Mouse (Mus musculus) pancreas, adult 10 weeks (tissue): Measurements from ENCODE around the gene Olfr821. TPM values are rescaled to one million over a fixed set of nuclear protein-coding genes. Genes with fewer than 3 reads are reported as not detected.

Experiments used
- polyA plus RNA-seq: library from polyadenylated mRNA; stranded (reverse); fragments of 350-450 nt; fragmentation: Illumina TruSeq; extraction: RNeasy Lipid Tissue Mini Kit (QIAGEN cat#74804); gene quantifications from one replicate; pipeline ENCODE4 v1.2.3, GENCODE M21; 2015; ENCODE audit warnings: low read depth, low replicate concordance; ENCODE audit not compliant: insufficient read depth

Gene Olfr821
- polyA plus RNA-seq: not detected

GRCm38 (mm10) chr10:130030048-130030447, at the start of gene Olfr821:
TSS of gene Olfr821 (plus strand) at chr10:130030348.

GRCm38 (mm10) chr10:129984962-129985361, 45.2 kb upstream of the Olfr821 start, which contains the start of gene Gm10310:
TSS of gene Gm10310 (minus strand) at chr10:129985062.

GRCm38 (mm10) chr10:130012321-130012720, 17.8 kb upstream of the Olfr821 start, which contains the start of gene Olfr820:
TSS of gene Olfr820 (plus strand) at chr10:130012621.

GRCm38 (mm10) chr10:130070910-130071309, 40.8 kb downstream of the Olfr821 start, which contains the start of gene Olfr822:
TSS of gene Olfr822 (plus strand) at chr10:130071210.

Other genes starting within 250 kb of the Olfr821 start
- gene Olfr810, start 235.4 kb upstream of the Olfr821 start, polyA plus RNA-seq: not detected
- gene Olfr811, start 226.0 kb upstream of the Olfr821 start, polyA plus RNA-seq: not detected
- not detected for gene Olfr812, start 184.3 kb upstream of the Olfr821 start, polyA plus RNA-seq
- gene Olfr813, start 175.0 kb upstream of the Olfr821 start, polyA plus RNA-seq: not detected
- not detected for gene Olfr814, start 150.5 kb upstream of the Olfr821 start, polyA plus RNA-seq
- not detected for gene Olfr815, start 124.5 kb upstream of the Olfr821 start, polyA plus RNA-seq
- gene Olfr816, start 114.8 kb upstream of the Olfr821 start, polyA plus RNA-seq: not detected
- not detected for gene Olfr818, start 81.2 kb upstream of the Olfr821 start, polyA plus RNA-seq
- not detected for gene Olfr819, start 63.1 kb upstream of the Olfr821 start, polyA plus RNA-seq
- gene Olfr247, start 54.2 kb upstream of the Olfr821 start, polyA plus RNA-seq: not detected
- gene Gm10310, start 45.3 kb upstream of the Olfr821 start, polyA plus RNA-seq: not detected
- gene Olfr820, start 17.7 kb upstream of the Olfr821 start, polyA plus RNA-seq: not detected
- not detected for gene Olfr822, start 40.9 kb downstream of the Olfr821 start, polyA plus RNA-seq
- gene Olfr823, start 85.0 kb downstream of the Olfr821 start, polyA plus RNA-seq: not detected
- not detected for gene Olfr824, start 99.7 kb downstream of the Olfr821 start, polyA plus RNA-seq
- gene Olfr825, start 136.4 kb downstream of the Olfr821 start, polyA plus RNA-seq: not detected
- not detected for gene Olfr826, start 153.8 kb downstream of the Olfr821 start, polyA plus RNA-seq
- not detected for gene Olfr827, start 184.1 kb downstream of the Olfr821 start, polyA plus RNA-seq
- gene Neurod4, start 249.9 kb downstream of the Olfr821 start, polyA plus RNA-seq: not detected